Mouse (Mus musculus) liver, adult 2 months (tissue): ENCODE results near the gene Olfr766-ps1.

ENCODE experiments used
- CTCF ChIP-seq: fragments of 200-500 bp; IDR thresholded peaks from 2 replicates; pipeline ENCODE4 v1.5.1; 2011; ENCODE audit warnings: low read depth, low read length, control low read depth
- POLR2A ChIP-seq: fragments of 200-500 bp; IDR thresholded peaks from 2 replicates; pipeline ENCODE4 v1.6.1; 2011; ENCODE audit warnings: low read length, control low read depth; ENCODE audit not compliant: insufficient read depth; ENCODE audit errors: extremely low read depth

DNA sequence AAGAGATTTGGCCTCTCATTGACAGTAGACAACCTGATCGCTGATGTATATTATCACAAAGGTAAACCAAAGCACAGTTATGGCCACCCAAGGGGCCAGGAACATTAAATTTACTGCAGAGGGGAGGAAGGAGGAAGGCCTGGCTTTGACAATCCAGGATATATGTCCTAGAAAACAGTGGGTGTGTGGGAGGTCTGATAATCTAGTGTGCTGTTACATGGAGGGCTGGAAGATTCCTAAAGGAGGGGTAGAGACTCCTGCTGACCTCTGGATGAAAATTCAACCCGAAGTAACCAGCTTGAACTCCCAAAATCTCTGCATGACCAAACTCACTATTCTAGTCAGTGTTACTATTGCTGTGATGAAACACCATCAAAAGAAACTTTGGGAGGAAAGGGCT lies 40.4 kb downstream of the Olfr766-ps1 start:
- TF ChIP-seq CTCF = no peak
- no peak for TF ChIP-seq POLR2A
